In the genomic region with DNA sequence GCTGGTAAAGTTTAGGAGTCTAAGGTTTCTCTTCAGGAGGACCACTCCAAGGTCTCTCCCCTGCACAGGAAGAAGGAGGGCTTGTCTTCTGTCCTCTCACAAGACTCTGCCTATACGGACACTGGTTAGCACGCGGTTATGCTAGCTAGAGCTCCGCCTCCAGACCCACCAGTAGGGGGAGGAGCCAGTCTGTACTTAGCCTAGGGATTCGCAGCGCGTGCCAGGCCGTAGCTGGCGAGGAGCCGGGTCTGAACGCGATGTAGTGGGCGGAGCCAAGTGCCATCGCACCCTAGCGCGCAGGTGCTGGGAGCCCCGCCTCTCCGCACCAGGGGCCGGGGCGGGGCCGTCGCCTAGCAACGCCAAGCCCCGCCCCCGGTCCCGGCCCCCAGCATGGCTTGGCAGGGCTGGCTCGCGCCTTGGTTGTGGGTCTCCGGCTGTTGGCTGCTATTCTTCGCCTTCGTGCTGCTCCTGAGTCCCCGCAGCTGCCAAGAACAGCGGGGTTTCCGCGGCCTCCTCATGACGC, we compare ENCODE assay signal across 8 mouse cellular contexts. TPM values are rescaled to one million over a fixed set of nuclear protein-coding genes. Genes with fewer than 3 reads are reported as not detected.
DNase-seq lines count a peak whose midpoint lies in the region; ATAC-seq lines count a peak whose summit lies in the region.

No protein-coding gene starts in this region.

- peak overlapping the region; percentile 75 for H3K9ac ChIP-seq in forebrain, embryonic 14.5 days (ENCODE audit: low read length)
- peak overlapping the region; percentile 60 for H3K9ac ChIP-seq in neural tube, embryonic 15.5 days (replicated peaks)

- H3K9me3 ChIP-seq in forebrain, embryonic 14.5 days (replicated peaks; ENCODE audit: control insufficient read depth, low read length): no peaks in the 10 kb centered on the region
- no peaks in the 10 kb centered on the region for H3K9me3 ChIP-seq in neural tube, embryonic 15.5 days (replicated peaks)

- H3K4me2 ChIP-seq in forebrain, embryonic 14.5 days (ENCODE audit: low read length): peak overlapping the region; percentile 85
- peak overlapping the region; percentile 87 for H3K4me2 ChIP-seq in neural tube, embryonic 15.5 days

- peak overlapping the region; percentile 82 for H3K27ac ChIP-seq in forebrain, embryonic 14.5 days (ENCODE audit: low read depth, low read length)
- peak overlapping the region; percentile 83 for H3K27ac ChIP-seq in neural tube, embryonic 15.5 days (replicated peaks)

- no peaks in the 10 kb centered on the region for H3K36me3 ChIP-seq in forebrain, embryonic 14.5 days (ENCODE audit: control insufficient read depth, insufficient read depth, low read length)
- no peaks in the 10 kb centered on the region; the same call in 1 of the 2 replicates for H3K36me3 ChIP-seq in neural tube, embryonic 15.5 days

- under 1% methylated on average over 36 of the region's 36 CpGs for WGBS in forebrain, embryonic 14.5 days
- WGBS in neural tube, embryonic 15.5 days: under 1% methylated on average over 36 of the region's 36 CpGs

- peak; percentile 100 for DNase-seq in ES-CJ7 (ENCODE audit: low read depth, low spot score)
- peak; percentile 95 for DNase-seq in cerebellum, adult 11 months
- DNase-seq in forebrain, embryonic 14.5 days (ENCODE audit: low spot score): peak; percentile 98
- peak; percentile 96 to 97 for DNase-seq in heart, postnatal 14 days
- peak; percentile 97 for DNase-seq in layer of hippocampus, adult 11-12 months (ENCODE audit: low spot score)
- DNase-seq in lung, adult 18-20 months: peak; percentile 96 to 98
- DNase-seq in testis, postnatal 14 days (ENCODE audit: low spot score): peak; percentile 94

- H3K27me3 ChIP-seq in forebrain, embryonic 14.5 days (replicated peaks; ENCODE audit: control insufficient read depth, insufficient read depth, low read length): no peaks in the 10 kb centered on the region
- H3K27me3 ChIP-seq in neural tube, embryonic 15.5 days (replicated peaks): no peaks in the 10 kb centered on the region

- peak; percentile 96 for ATAC-seq in forebrain, embryonic 14.5 days
- peak; percentile 95 for ATAC-seq in neural tube, embryonic 15.5 days (ENCODE audit: low FRiP score)

- peaks cover 11% of the 10 kb centered on the region for H3K4me1 ChIP-seq in forebrain, embryonic 14.5 days (ENCODE audit: control insufficient read depth, insufficient read depth, low read length)
- H3K4me1 ChIP-seq in neural tube, embryonic 15.5 days: peaks cover 18% of the 10 kb centered on the region

- intact Hi-C loops in heart, postnatal 14 days (cut with DNase I): loop anchor here (2.0 kb wide), 1 partner anchor 24 kb away; no protein-coding TSS in a partner anchor

- peak overlapping the region; percentile 46 for H3K4me3 ChIP-seq in forebrain, embryonic 14.5 days (ENCODE audit: low read depth, low read length)
- peak overlapping the region; percentile 57 for H3K4me3 ChIP-seq in neural tube, embryonic 15.5 days (replicated peaks)

RNA-seq across cellular contexts. Expression of a gene that starts 26.9 kb away (rescaled TPM):
- polyA plus RNA-seq in forebrain, embryonic 14.5 days (2014; fragmentation: Nextera tagmentation; extraction: Ambion mirVana): 3.7 and 4.9 TPM in 2 replicates
- 10 to 100 TPM; 34.6 to 39.4 TPM for total RNA-seq in heart, postnatal 14 days (2021)
- polyA plus RNA-seq in neural tube, embryonic 15.5 days (2015; fragmentation: Nextera tagmentation; extraction: Ambion mirVana): 10.1 and 12.9 TPM in 2 replicates

RNA-seq across cellular contexts. Expression of a gene that starts 29.6 kb away (rescaled TPM):
- polyA plus RNA-seq in forebrain, embryonic 14.5 days (2014; fragmentation: Nextera tagmentation; extraction: Ambion mirVana): 0.50 and 0.93 TPM in 2 replicates
- under 1 TPM; 0.12 to 0.67 TPM for total RNA-seq in heart, postnatal 14 days (2021)
- polyA plus RNA-seq in neural tube, embryonic 15.5 days (2015; fragmentation: Nextera tagmentation; extraction: Ambion mirVana): 1.1 and 1.4 TPM in 2 replicates

RNA-seq across cellular contexts. Expression of a gene that starts 42.7 kb away (rescaled TPM):
- polyA plus RNA-seq in forebrain, embryonic 14.5 days (2014; fragmentation: Nextera tagmentation; extraction: Ambion mirVana): 1.9 and 2.4 TPM in 2 replicates
- total RNA-seq in heart, postnatal 14 days (2021): 1 to 10 TPM; 2.7 to 4.1 TPM
- 2.3 and 3.5 TPM in 2 replicates for polyA plus RNA-seq in neural tube, embryonic 15.5 days (2015; fragmentation: Nextera tagmentation; extraction: Ambion mirVana)

RNA-seq across cellular contexts. Expression of a gene that starts 47.6 kb away (rescaled TPM):
- 108 and 114 TPM in 2 replicates for polyA plus RNA-seq in forebrain, embryonic 14.5 days (2014; fragmentation: Nextera tagmentation; extraction: Ambion mirVana)
- 100 to 1,000 TPM; 190 to 191 TPM for total RNA-seq in heart, postnatal 14 days (2021)
- polyA plus RNA-seq in neural tube, embryonic 15.5 days (2015; fragmentation: Nextera tagmentation; extraction: Ambion mirVana): 152 and 156 TPM in 2 replicates

RNA-seq across cellular contexts. Expression of a gene that starts 47.8 kb away (rescaled TPM):
- 226 and 231 TPM in 2 replicates for polyA plus RNA-seq in forebrain, embryonic 14.5 days (2014; fragmentation: Nextera tagmentation; extraction: Ambion mirVana)
- total RNA-seq in heart, postnatal 14 days (2021): 10 to 100 TPM; 95.5 to 98.9 TPM
- polyA plus RNA-seq in neural tube, embryonic 15.5 days (2015; fragmentation: Nextera tagmentation; extraction: Ambion mirVana): 209 and 236 TPM in 2 replicates

Comparison
In these comparisons a context has a peak if more than half of its experiments do, and no peak if none do; other contexts are left out.
1. Peak in every context shown above with its lines: DNase-seq, ATAC-seq, H3K4me3 ChIP-seq and H3K27ac ChIP-seq.